Comparison of ENCODE assay signal across 8 mouse cellular contexts in the genomic region with DNA sequence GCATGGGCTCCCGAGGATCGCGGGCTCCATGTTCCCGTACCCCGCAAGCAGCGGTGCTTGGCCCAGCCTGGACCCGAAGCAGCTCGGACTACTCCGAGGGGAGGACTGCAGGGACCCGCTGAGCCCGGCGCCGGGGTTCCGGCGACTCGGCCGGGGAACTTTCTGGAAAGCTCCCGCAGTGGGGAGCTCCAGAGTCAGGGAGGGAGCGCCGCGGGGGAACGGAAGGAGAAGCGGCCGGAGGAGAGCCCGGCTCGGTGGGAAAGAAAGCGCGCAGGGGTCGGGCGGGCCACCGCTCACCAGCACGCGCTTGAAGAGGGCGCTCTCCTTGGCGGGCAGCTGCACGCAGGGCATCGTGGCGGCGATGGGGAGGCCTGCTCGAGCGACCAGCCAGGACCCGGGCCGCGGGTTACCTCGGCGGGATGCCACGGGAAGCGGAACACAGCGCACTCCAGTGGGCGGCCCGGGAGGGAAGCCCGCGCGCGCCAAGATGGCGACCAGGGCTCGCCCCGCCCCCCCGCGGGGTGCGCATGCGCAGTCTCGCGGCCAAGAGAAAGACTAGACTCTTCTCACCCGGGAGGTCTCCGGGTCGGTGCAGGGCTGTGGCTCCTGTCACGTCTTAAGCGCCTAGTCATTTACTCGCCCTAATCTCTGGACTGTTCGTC. TPM values are rescaled to one million over a fixed set of nuclear protein-coding genes. Genes with fewer than 3 reads are reported as not detected.
DNase-seq lines count a peak whose midpoint lies in the region; ATAC-seq lines count a peak whose summit lies in the region.

Naa16 (minus strand) TSS at position 514 of the 662 bp plus-strand sequence.

- no peaks in the 10 kb centered on the region for H3K9me3 ChIP-seq in embryonic facial prominence, embryonic 14.5 days (ENCODE audit: control insufficient read depth, low read length)
- no peaks in the 10 kb centered on the region for H3K9me3 ChIP-seq in kidney, embryonic 14.5 days (ENCODE audit: control insufficient read depth, low read length)
- H3K9me3 ChIP-seq in limb, embryonic 15.5 days, result no peaks in the 10 kb centered on the region

- H3K4me3 ChIP-seq in embryonic facial prominence, embryonic 14.5 days (ENCODE audit: low read depth, low read length), result peak within 1 kb of the TSS; percentile 91
- peak within 1 kb of the TSS; percentile 75 for H3K4me3 ChIP-seq in kidney, embryonic 14.5 days (ENCODE audit: low read length)
- peak within 1 kb of the TSS; percentile 87 for H3K4me3 ChIP-seq in limb, embryonic 15.5 days

- under 1% methylated on average over 50 of the region's 71 CpGs for WGBS in embryonic facial prominence, embryonic 14.5 days
- WGBS in kidney, embryonic 14.5 days, result under 1% methylated on average over 67 of the region's 71 CpGs
- under 1% methylated on average over 69 of the region's 71 CpGs for WGBS in limb, embryonic 15.5 days

- H3K36me3 ChIP-seq in embryonic facial prominence, embryonic 14.5 days (ENCODE audit: control insufficient read depth, insufficient read depth, low read length), result peaks cover 8% of the 10 kb centered on the region; the same call in 1 of the 2 replicates
- H3K36me3 ChIP-seq in kidney, embryonic 14.5 days (ENCODE audit: control insufficient read depth, insufficient read depth, low read length), result peaks cover 9% of the 10 kb centered on the region; the same call in 1 of the 2 replicates
- H3K36me3 ChIP-seq in limb, embryonic 15.5 days, result 0 out of 2 replicates have a peak, but pooled peaks cover 5% of the 10 kb centered on the region

- peak within 1 kb of the TSS; percentile 80 for H3K4me2 ChIP-seq in embryonic facial prominence, embryonic 14.5 days (ENCODE audit: low read depth, low read length)
- peak within 1 kb of the TSS; percentile 69 for H3K4me2 ChIP-seq in kidney, embryonic 14.5 days (replicated peaks; ENCODE audit: low read depth, low read length)
- peak within 1 kb of the TSS; percentile 61 for H3K4me2 ChIP-seq in limb, embryonic 15.5 days

- peak within 1 kb of the TSS; percentile 99 for H3K27ac ChIP-seq in embryonic facial prominence, embryonic 14.5 days (replicated peaks; ENCODE audit: low read depth, low read length)
- peak within 1 kb of the TSS; percentile 99 for H3K27ac ChIP-seq in kidney, embryonic 14.5 days (ENCODE audit: low read depth, low read length)
- H3K27ac ChIP-seq in limb, embryonic 15.5 days, result peak within 1 kb of the TSS; percentile 99

- H3K27me3 ChIP-seq in embryonic facial prominence, embryonic 14.5 days (replicated peaks; ENCODE audit: control insufficient read depth, insufficient read depth, low read length), result no peaks in the 10 kb centered on the region
- no peaks in the 10 kb centered on the region for H3K27me3 ChIP-seq in kidney, embryonic 14.5 days (ENCODE audit: control insufficient read depth, insufficient read depth, low read length)
- H3K27me3 ChIP-seq in limb, embryonic 15.5 days, result no peaks in the 10 kb centered on the region

- DNase-seq in 3T3-L1 (ENCODE audit: low read depth, low spot score), result peak; percentile 86
- DNase-seq in adrenal gland, postnatal 4 days (ENCODE audit: low spot score in 2 of 2), result peak; percentile 91 to 93
- peak; percentile 96 for DNase-seq in embryonic facial prominence, embryonic 14.5 days (ENCODE audit: low spot score)
- DNase-seq in heart, adult 9 months (ENCODE audit: low spot score in 2 of 2), result peak; percentile 93 to 94
- DNase-seq in monocyte, adult 2 months (ENCODE audit: low read depth in 1 of 2, low spot score in 2 of 2), result peak; percentile 66 to 83
- DNase-seq in spleen, postnatal 36 days (ENCODE audit: low spot score in 2 of 2), result peak; percentile 90 to 93

- peak; percentile 97 for ATAC-seq in embryonic facial prominence, embryonic 14.5 days (ENCODE audit: low read depth)
- peak; percentile 98 for ATAC-seq in kidney, embryonic 14.5 days (ENCODE audit: low FRiP score, low TSS enrichment)
- peak; percentile 92 for ATAC-seq in limb, embryonic 15.5 days (ENCODE audit: insufficient number of reproducible peaks, low FRiP score, low TSS enrichment, low read depth)

- peak within 1 kb of the TSS; percentile 93 for H3K9ac ChIP-seq in embryonic facial prominence, embryonic 14.5 days (ENCODE audit: low read depth, low read length)
- peak within 1 kb of the TSS; percentile 92 for H3K9ac ChIP-seq in kidney, embryonic 14.5 days (ENCODE audit: low read depth, low read length)
- peak within 1 kb of the TSS; percentile 90 for H3K9ac ChIP-seq in limb, embryonic 15.5 days

- H3K4me1 ChIP-seq in embryonic facial prominence, embryonic 14.5 days (ENCODE audit: control insufficient read depth, insufficient read depth, low read length), result peaks cover 8% of the 10 kb centered on the region
- H3K4me1 ChIP-seq in kidney, embryonic 14.5 days (ENCODE audit: control insufficient read depth, insufficient read depth, low read length), result peaks cover 6% of the 10 kb centered on the region; the same call in 1 of the 2 replicates
- H3K4me1 ChIP-seq in limb, embryonic 15.5 days, result peaks cover 7% of the 10 kb centered on the region

RNA-seq across cellular contexts. Expression of gene Naa16, which starts in this region (rescaled TPM):
- 10 to 100 TPM; 21.2 to 24.4 TPM for total RNA-seq in adrenal gland, postnatal 4 days (2021)
- polyA plus RNA-seq in embryonic facial prominence, embryonic 14.5 days (2014; fragmentation: Nextera tagmentation; extraction: Ambion mirVana), result 30.2 and 34.2 TPM in 2 replicates
- 38.5 and 45.9 TPM in 2 replicates for polyA plus RNA-seq in kidney, embryonic 14.5 days (2014; fragmentation: Nextera tagmentation; extraction: Ambion mirVana)
- polyA plus RNA-seq in limb, embryonic 15.5 days (2015; fragmentation: Nextera tagmentation; extraction: Ambion mirVana), result 36.9 and 40.5 TPM in 2 replicates

Comparison
In these comparisons a context has a peak if more than half of its experiments do, and no peak if none do; other contexts are left out.
1. Peak in every context shown above with its lines: DNase-seq, ATAC-seq, H3K4me3 ChIP-seq and H3K27ac ChIP-seq.